Mouse (Mus musculus) ES-Bruce4 (cell line): ENCODE results near the gene Rspry1. TPM values are rescaled to one million over a fixed set of nuclear protein-coding genes. Genes with fewer than 3 reads are reported as not detected.

Source experiments
- H3K27ac ChIP-seq: 2 replicates; pipeline ENCODE4 v1.5.1; 2012; ENCODE audit warnings: low read length, inconsistent platforms; ENCODE audit not compliant: insufficient read depth
- H3K27me3 ChIP-seq: 2 replicates; pipeline ENCODE4 v1.6.1; 2012; ENCODE audit warnings: mild to moderate bottlenecking, low read length, inconsistent platforms; ENCODE audit not compliant: control insufficient read depth, poor library complexity, insufficient read depth, severe bottlenecking
- H3K36me3 ChIP-seq: 2 replicates; pipeline ENCODE4 v1.6.1; 2012; ENCODE audit warnings: inconsistent platforms, mild to moderate bottlenecking, low read length, moderate library complexity; ENCODE audit not compliant: control insufficient read depth, poor library complexity, insufficient read depth, severe bottlenecking
- H3K4me1 ChIP-seq: one replicate; pipeline ENCODE4 v1.8.1; 2011; ENCODE audit warnings: low read length; ENCODE audit not compliant: control insufficient read depth, insufficient read depth
- H3K4me3 ChIP-seq: 2 replicates; pipeline ENCODE4 v1.5.1; 2011; ENCODE audit warnings: low read depth, mild to moderate bottlenecking, low read length
- H3K9ac ChIP-seq: 2 replicates; pipeline ENCODE4 v1.6.1; 2012; ENCODE audit warnings: low read depth, mild to moderate bottlenecking, inconsistent platforms; ENCODE audit not compliant: poor library complexity, severe bottlenecking
- H3K9me3 ChIP-seq: replicated peaks from 2 replicates; pipeline ENCODE4 v1.6.1; 2012; ENCODE audit warnings: mild to moderate bottlenecking, low read length, inconsistent platforms; ENCODE audit not compliant: control insufficient read depth, poor library complexity, insufficient read depth, severe bottlenecking
- CTCF ChIP-seq: IDR thresholded peaks from one replicate; pipeline ENCODE4 v1.8.1; 2011; ENCODE audit warnings: low read depth, low read length
- EP300 ChIP-seq: IDR thresholded peaks from 2 replicates; pipeline ENCODE4 v1.6.1; 2011; ENCODE audit warnings: low read depth, low read length; ENCODE audit not compliant: insufficient read depth
- POLR2A ChIP-seq: IDR thresholded peaks from one replicate; pipeline ENCODE4 v1.8.1; 2011; ENCODE audit warnings: low read length; ENCODE audit not compliant: insufficient read depth
- polyA plus RNA-seq: library from polyadenylated mRNA; stranded (reverse); fragments of >200 nt; gene quantifications from 2 replicates; pipeline ENCODE4 v1.2.4, GENCODE M21; 2011; ENCODE audit warnings: low read depth; ENCODE audit not compliant: missing spikeins, insufficient read depth, insufficient read length

Rspry1 gene
- polyA plus RNA-seq, 1 experiment = 20.4 TPM

DNA sequence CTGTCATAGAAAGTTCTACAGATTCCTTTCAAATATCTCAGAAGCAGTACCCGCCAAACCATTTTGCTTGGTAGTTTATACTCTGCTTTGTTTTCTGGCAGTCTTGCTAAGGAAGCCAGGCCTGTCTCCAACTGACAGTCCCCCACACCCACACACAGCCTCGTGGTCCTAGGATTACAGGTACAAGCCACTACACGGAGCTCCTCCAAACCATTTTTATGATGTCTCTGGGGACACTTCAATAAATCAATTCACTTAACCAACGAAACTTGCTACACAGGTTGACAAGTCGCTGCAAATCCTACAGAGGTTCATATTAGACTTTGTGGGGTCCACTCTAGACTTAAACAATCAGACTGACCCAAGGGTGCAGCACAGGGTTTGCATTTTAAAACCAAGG, 1.3 kb upstream of the Rspry1 start:
- peak overlapping the region; percentile 94 for H3K9ac ChIP-seq
- TF ChIP-seq EP300 = no peak
- no peak for TF ChIP-seq CTCF
- TF ChIP-seq POLR2A = no peak
- no peaks in the 10 kb centered on the region for H3K27me3 ChIP-seq
- H3K27ac ChIP-seq = no peak overlapping the region
- peak overlapping the region; percentile 82 for H3K4me3 ChIP-seq
- no peaks in the 10 kb centered on the region for H3K4me1 ChIP-seq
- no peaks in the 10 kb centered on the region; the same call in 1 of the 2 replicates for H3K36me3 ChIP-seq
- H3K9me3 ChIP-seq = no peaks in the 10 kb centered on the region

GRCm38 (mm10) chr8:94601034-94601606, 617 bp upstream of the Rspry1 start:
- H3K36me3 ChIP-seq = no peaks in the 10 kb centered on the region; the same call in 1 of the 2 replicates
- H3K4me1 ChIP-seq = no peaks in the 10 kb centered on the region
- H3K27ac ChIP-seq = peak overlapping the region; percentile 44
- H3K4me3 ChIP-seq = peak overlapping the region; percentile 82
- TF ChIP-seq EP300 (no peak), CTCF (no peak), POLR2A (no peak)
- H3K9ac ChIP-seq = peak overlapping the region; percentile 94
- no peaks in the 10 kb centered on the region for H3K27me3 ChIP-seq
- H3K9me3 ChIP-seq = no peaks in the 10 kb centered on the region

DNA sequence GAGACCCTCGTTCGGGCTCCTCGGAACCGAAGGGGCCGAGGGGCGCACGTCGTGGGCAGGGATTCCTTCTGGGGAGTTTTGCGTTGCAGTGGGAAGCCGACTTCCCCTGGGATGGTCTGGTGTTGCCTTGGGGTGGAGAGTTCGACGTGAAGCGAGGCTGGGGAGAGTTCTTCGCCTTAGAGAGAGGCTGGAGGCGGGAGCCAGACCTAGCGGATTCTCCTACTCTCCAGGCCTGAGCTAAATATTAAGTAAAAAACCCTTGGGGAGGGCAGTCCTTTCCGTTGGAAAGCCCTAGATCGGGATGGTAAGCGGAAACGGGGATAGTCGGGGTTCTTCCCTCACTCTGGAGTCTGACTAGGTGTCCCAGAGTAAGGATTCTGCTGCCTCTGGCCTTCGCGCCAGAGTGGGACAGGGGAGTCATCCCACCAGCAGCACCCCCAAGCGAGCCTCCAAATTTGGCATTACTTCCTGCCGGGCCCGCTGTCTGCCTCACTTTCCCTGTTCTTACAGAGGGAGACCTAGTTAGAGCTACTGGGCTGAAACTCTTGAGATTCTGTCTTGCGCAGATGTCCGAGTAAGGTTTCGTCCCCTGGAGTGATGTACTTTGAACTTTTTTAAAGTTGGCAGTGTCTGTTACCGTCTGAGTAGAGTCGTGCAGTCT, 864 bp downstream of the Rspry1 start:
- H3K9me3 ChIP-seq = no peaks in the 10 kb centered on the region
- H3K27me3 ChIP-seq = no peaks in the 10 kb centered on the region
- H3K4me3 ChIP-seq = peak overlapping the region; percentile 91
- TF ChIP-seq EP300 (no peak), CTCF (no peak), POLR2A (no peak)
- H3K36me3 ChIP-seq = no peaks in the 10 kb centered on the region
- no peaks in the 10 kb centered on the region for H3K4me1 ChIP-seq
- H3K9ac ChIP-seq = peak overlapping the region; percentile 79
- H3K27ac ChIP-seq = no peak overlapping the region

DNA sequence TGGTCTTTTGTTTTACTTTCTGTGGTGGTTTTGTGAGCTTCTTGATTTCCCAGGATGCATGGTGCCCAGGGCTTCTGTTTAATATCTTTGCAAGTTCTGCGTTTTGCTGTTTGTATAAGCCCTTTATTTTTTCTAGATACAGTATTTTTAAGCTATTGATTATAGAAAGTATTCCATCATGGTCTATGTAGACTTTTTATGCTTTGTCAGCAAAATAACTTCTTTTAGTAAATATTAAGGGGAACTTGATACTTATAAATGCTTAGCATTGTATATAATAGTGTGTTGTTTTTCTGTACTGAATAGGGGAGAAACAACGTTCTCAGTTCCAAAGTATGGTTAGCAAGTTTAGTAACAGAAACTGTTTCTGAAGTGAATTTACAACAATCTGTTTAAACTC, 2.3 kb downstream of the Rspry1 start:
- Histone ChIP-seq H3K4me1 (no peaks in the 10 kb centered on the region), H3K4me3 (no peak overlapping the region), H3K9me3 (no peaks in the 10 kb centered on the region), H3K36me3 (no peaks in the 10 kb centered on the region), H3K27ac (no peak overlapping the region), H3K9ac (no peak overlapping the region), H3K27me3 (no peaks in the 10 kb centered on the region)
- TF ChIP-seq POLR2A (no peak), EP300 (no peak), CTCF (no peak)

GRCm38 (mm10) chr8:94607064-94607463, 5.3 kb downstream of the Rspry1 start:
- Histone ChIP-seq H3K27ac (no peak overlapping the region), H3K36me3 (no peaks in the 10 kb centered on the region), H3K27me3 (no peaks in the 10 kb centered on the region), H3K4me1 (no peaks in the 10 kb centered on the region), H3K9ac (no peak overlapping the region), H3K9me3 (no peaks in the 10 kb centered on the region), H3K4me3 (no peak overlapping the region)
- no peak for TF ChIP-seq CTCF
- TF ChIP-seq POLR2A = no peak
- no peak for TF ChIP-seq EP300

GRCm38 (mm10) chr8:94624885-94625284, 23.1 kb downstream of the Rspry1 start:
- TF ChIP-seq CTCF (no peak), POLR2A (no peak), EP300 (no peak)
- peaks cover 2% of the 10 kb centered on the region for H3K36me3 ChIP-seq
- no peak overlapping the region for H3K4me3 ChIP-seq
- H3K4me1 ChIP-seq = no peaks in the 10 kb centered on the region
- no peak overlapping the region for H3K27ac ChIP-seq
- no peak overlapping the region for H3K9ac ChIP-seq
- peaks cover 3% of the 10 kb centered on the region; the same call in 1 of the 2 replicates for H3K9me3 ChIP-seq
- no peaks in the 10 kb centered on the region for H3K27me3 ChIP-seq
